Mouse (Mus musculus) CH12.LX (cell line): Measurements from ENCODE around the gene Smlr1.

Source experiments
- HCFC1 ChIP-seq: IDR thresholded peaks from 2 replicates; pipeline ENCODE4 v1.6.1; 2012; ENCODE audit warnings: low read depth, mild to moderate bottlenecking, inconsistent platforms, low read length, improper control_type of control experiment
- JUND ChIP-seq: conservative IDR thresholded peaks from 2 replicates; pipeline ENCODE4 v1.6.1; 2011; ENCODE audit warnings: low read depth, low read length, improper control_type of control experiment
- ZNF384 ChIP-seq: IDR thresholded peaks from 2 replicates; pipeline ENCODE4 v1.6.1; 2012; ENCODE audit warnings: low read depth, low read length, improper control_type of control experiment, inconsistent platforms

DNA sequence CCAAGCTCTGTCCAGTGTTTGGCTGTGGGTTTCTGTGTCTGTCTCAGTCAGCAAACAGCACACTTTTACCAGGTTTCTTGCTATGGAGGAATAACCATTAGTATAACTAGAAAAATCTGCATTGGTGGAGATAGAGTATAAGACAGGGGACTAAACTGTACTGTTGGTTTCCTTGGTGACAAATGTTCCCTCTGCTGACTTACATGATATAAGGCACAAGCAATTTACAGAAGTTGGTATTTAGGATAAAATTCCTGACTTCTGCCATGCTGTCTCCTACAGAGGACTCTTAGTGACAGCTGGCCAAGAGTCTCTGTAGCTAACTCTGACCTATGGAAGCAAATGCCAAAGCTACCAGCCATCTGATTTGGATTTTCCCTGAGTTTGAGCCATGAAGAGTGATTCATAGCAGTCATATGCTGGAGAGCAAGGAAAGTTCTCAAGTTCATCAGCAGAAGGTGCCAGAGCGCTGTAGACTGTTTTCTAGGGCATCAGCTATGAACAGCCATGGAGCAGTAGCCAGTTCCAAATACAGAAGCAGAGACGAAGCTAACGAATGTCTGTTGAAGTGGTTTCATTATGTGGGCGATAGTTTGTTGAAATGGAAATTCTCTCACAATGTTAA lies 3.2 kb upstream of the Smlr1 start:
- no peak for TF ChIP-seq HCFC1
- TF ChIP-seq JUND = no peak
- no peak for TF ChIP-seq ZNF384
